Mouse (Mus musculus) ES-E14 (cell line): Measurements from ENCODE around the gene Fdx1l. TPM values are rescaled to one million over a fixed set of nuclear protein-coding genes. Genes with fewer than 3 reads are reported as not detected.

Experiments
- DNase-seq: peaks from one replicate; pipeline ENCODE4 v3.0.0-alpha.2; 2013; ENCODE audit warnings: low read depth, low spot score
- H3K27ac ChIP-seq: 2 replicates; pipeline ENCODE4 v1.5.1; 2012; ENCODE audit warnings: low read depth, mild to moderate bottlenecking, low read length, moderate library complexity, mixed read lengths; ENCODE audit not compliant: poor library complexity, insufficient read depth, severe bottlenecking
- H3K36me3 ChIP-seq: 2 replicates; pipeline ENCODE4 v1.6.1; 2012; ENCODE audit warnings: mild to moderate bottlenecking, low read length, moderate library complexity, mixed read lengths; ENCODE audit not compliant: control insufficient read depth, poor library complexity, insufficient read depth, severe bottlenecking
- H3K4me1 ChIP-seq, 2 experiments: fragments of 150-350 bp in 1 of 2; sonication (generic) in 1 of 2; 2 replicates each; pipeline ENCODE4 v1.6.1; 2012; ENCODE audit warnings: low read length in 2 of 2, mild to moderate bottlenecking in 1 of 2, mixed read lengths in 1 of 2; ENCODE audit not compliant: control insufficient read depth in 2 of 2, insufficient read depth in 2 of 2, poor library complexity in 1 of 2
- H3K4me3 ChIP-seq, 2 experiments: fragments of 150-350 bp in 1 of 2; sonication (generic) in 1 of 2; 2 replicates each; pipeline ENCODE4 v1.5.1; 2012; ENCODE audit warnings: low read length in 2 of 2, low read depth in 1 of 2, mild to moderate bottlenecking in 1 of 2, mixed read lengths in 1 of 2; ENCODE audit not compliant: insufficient read depth in 1 of 2, poor library complexity in 1 of 2, severe bottlenecking in 1 of 2
- H3K9ac ChIP-seq: 2 replicates; pipeline ENCODE4 v1.6.1; 2012; ENCODE audit warnings: low read depth, mild to moderate bottlenecking, low read length, mixed read lengths; ENCODE audit not compliant: poor library complexity, insufficient read depth, severe bottlenecking
- H3K9me3 ChIP-seq: fragments of 150-350 bp; sonication (generic); 2 replicates; pipeline ENCODE4 v1.6.1; 2012; ENCODE audit warnings: low read depth, mild to moderate bottlenecking, low read length; ENCODE audit not compliant: control insufficient read depth, insufficient read depth
- CHD2 ChIP-seq: IDR thresholded peaks from 2 replicates; pipeline ENCODE4 v1.6.1; 2014; ENCODE audit warnings: mild to moderate bottlenecking, low read depth, low read length, inconsistent platforms
- HCFC1 ChIP-seq: IDR thresholded peaks from 2 replicates; pipeline ENCODE4 v1.6.1; 2012; ENCODE audit warnings: low read length, inconsistent platforms, borderline replicate concordance; ENCODE audit not compliant: insufficient read depth
- MAFK ChIP-seq: IDR thresholded peaks from 2 replicates; pipeline ENCODE4 v1.6.1; 2014; ENCODE audit warnings: mild to moderate bottlenecking, low read depth, low read length, inconsistent platforms; ENCODE audit not compliant: insufficient read depth
- ZC3H11A ChIP-seq: IDR thresholded peaks from 2 replicates; pipeline ENCODE4 v1.6.1; 2012; ENCODE audit warnings: low read depth, mild to moderate bottlenecking, inconsistent platforms, low read length, borderline replicate concordance
- ZNF384 ChIP-seq: IDR thresholded peaks from 2 replicates; pipeline ENCODE4 v1.6.1; 2012; ENCODE audit warnings: low read depth, low read length, inconsistent platforms
- in situ Hi-C, 2 experiments: fragments of 600-800 bp; cut with MboI; formaldehyde crosslinking; loops; one replicate each; pipeline ENCODE4 v1.15.1; 2025; ENCODE audit warnings: low sequenced_read_pairs in 2 of 2, inconsistent platforms in 1 of 2; ENCODE audit not compliant: unreplicated experiment in 2 of 2
- total RNA-seq: library from RNA; depleted of rRNA; stranded (reverse); fragments of 300-350 nt; gene quantifications from 2 replicates; pipeline ENCODE4 v1.2.3, GENCODE M21; 2012

Gene Fdx1l
- total RNA-seq, 1 experiment, result 46.0 TPM

DNA sequence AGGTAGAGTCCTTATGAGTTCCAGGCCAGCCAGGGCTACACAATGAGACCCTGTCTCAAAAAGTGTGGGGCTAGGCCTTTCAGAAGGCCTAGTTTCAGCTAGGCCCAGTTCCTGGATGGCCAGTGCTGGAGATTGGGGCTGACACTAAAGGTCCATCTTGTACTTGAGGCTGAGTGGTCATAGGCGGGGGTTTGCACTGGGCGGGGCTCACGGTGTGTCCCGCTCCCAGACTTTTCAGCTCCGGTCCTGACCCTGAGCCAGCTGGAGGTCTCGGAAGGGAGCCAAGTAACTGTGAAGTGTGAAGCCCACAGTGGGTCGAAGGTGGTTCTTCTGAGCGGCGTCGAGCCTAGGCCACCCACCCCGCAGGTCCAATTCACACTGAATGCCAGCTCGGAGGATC, 46.6 kb downstream of the Fdx1l start:
- H3K4me3 ChIP-seq, result no peak overlapping the region
- no peaks in the 10 kb centered on the region for H3K9me3 ChIP-seq
- no peak for DNase-seq
- H3K27ac ChIP-seq, result no peak overlapping the region
- in situ Hi-C loops, result no loop called here
- TF ChIP-seq CHD2, result no peak
- no peak for TF ChIP-seq HCFC1
- no peak for TF ChIP-seq ZC3H11A
- TF ChIP-seq ZNF384, result no peak
- no peak for TF ChIP-seq MAFK
- no peak overlapping the region for H3K9ac ChIP-seq
- peaks cover 9 to 39% of the 10 kb centered on the region in 2 experiments; a peak in 3 of 4 replicates for H3K4me1 ChIP-seq
- H3K36me3 ChIP-seq, result peaks cover 36% of the 10 kb centered on the region

DNA sequence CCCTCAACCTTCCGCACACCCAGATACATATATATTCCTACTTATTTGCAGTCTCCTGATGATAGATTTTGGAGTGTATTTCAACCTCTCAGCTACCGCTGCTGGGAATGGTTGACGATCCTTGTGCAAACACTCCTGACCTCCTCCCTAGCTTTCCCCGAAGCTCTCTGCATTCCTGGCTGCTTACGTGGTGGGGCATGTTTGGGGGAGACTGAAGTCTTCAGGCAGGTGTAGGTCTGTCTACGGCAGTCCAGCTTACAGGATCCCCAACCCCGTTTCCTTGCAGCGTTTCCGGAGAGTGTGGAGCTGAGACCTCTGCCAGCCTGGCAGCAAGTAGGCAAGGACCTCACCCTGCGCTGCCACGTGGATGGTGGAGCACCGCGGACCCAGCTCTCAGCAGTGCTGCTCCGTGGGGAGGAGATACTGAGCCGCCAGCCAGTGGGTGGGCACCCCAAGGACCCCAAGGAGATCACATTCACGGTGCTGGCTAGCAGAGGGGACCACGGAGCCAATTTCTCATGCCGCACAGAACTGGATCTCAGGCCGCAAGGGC, 48.1 kb downstream of the Fdx1l start:
- in situ Hi-C loops, result no loop called here
- peak overlapping the region in 1 of 2 experiments; percentile 36; a peak in 1 of 4 replicates for H3K4me3 ChIP-seq
- peaks cover 9 to 39% of the 10 kb centered on the region in 2 experiments; a peak in 3 of 4 replicates for H3K4me1 ChIP-seq
- no peaks in the 10 kb centered on the region for H3K9me3 ChIP-seq
- H3K9ac ChIP-seq, result no peak overlapping the region
- DNase-seq, result no peak
- TF ChIP-seq ZNF384, result no peak
- TF ChIP-seq MAFK, result no peak
- TF ChIP-seq CHD2, result no peak
- no peak for TF ChIP-seq ZC3H11A
- no peak for TF ChIP-seq HCFC1
- peaks cover 48% of the 10 kb centered on the region for H3K36me3 ChIP-seq
- H3K27ac ChIP-seq, result no peak overlapping the region

DNA sequence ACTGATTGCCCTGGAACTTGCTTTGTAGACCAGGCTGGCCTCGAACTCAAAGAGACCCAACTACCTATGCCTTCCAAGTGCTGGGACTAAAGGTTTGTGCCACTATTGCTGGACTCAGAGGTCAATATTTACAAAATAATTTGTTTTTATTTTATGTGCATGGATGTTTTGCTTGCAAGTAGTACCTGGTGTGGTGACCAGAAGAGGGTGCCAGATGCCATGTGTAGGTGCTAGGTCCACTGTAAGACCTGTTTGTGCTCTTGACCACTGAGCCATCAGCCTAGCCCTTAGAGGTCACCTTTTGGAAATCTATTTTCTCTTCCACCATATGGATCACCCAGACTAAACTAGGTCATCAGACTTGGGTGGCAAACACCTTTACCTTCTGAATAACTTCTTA, 50.7 kb downstream of the Fdx1l start:
- Histone ChIP-seq H3K27ac (no peak overlapping the region), H3K36me3 (peaks cover 58% of the 10 kb centered on the region), H3K4me3 (no peak overlapping the region), H3K4me1 (peaks cover 3 to 25% of the 10 kb centered on the region in 2 experiments; a peak in 3 of 4 replicates), H3K9me3 (no peaks in the 10 kb centered on the region), H3K9ac (no peak overlapping the region)
- no peak for DNase-seq
- no peak for TF ChIP-seq MAFK
- no peak for TF ChIP-seq HCFC1
- TF ChIP-seq ZNF384, result no peak
- TF ChIP-seq CHD2, result no peak
- TF ChIP-seq ZC3H11A, result no peak
- in situ Hi-C loops, result no loop called here

DNA sequence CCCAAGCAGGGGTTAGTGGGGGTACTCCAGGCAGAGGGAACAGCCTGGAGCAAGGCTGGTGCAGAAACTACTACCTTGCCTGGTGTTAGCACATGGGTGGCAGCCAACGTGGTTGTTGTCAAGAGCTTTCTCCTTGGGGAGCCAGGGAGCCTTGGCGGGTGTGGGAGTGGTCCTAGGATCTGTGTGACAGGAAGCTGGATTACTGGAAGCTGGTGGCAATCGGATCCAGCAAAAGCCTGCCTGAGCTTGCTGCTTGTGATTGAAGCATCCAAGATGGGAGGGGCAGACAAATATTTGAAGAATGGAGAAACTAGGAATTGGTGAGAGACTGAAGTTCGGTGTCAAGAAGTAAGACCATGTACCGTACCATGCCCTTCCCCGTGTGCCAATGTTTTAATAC, 51.1 kb downstream of the Fdx1l start:
- TF ChIP-seq MAFK (no peak), ZC3H11A (no peak), ZNF384 (no peak), CHD2 (no peak), HCFC1 (no peak)
- peaks cover 53% of the 10 kb centered on the region for H3K36me3 ChIP-seq
- no peak for DNase-seq
- in situ Hi-C loops, result no loop called here
- peaks cover 2 to 24% of the 10 kb centered on the region in 2 experiments; a peak in 2 of 4 replicates for H3K4me1 ChIP-seq
- no peak overlapping the region for H3K4me3 ChIP-seq
- no peak overlapping the region for H3K27ac ChIP-seq
- H3K9me3 ChIP-seq, result no peaks in the 10 kb centered on the region
- H3K9ac ChIP-seq, result no peak overlapping the region

DNA sequence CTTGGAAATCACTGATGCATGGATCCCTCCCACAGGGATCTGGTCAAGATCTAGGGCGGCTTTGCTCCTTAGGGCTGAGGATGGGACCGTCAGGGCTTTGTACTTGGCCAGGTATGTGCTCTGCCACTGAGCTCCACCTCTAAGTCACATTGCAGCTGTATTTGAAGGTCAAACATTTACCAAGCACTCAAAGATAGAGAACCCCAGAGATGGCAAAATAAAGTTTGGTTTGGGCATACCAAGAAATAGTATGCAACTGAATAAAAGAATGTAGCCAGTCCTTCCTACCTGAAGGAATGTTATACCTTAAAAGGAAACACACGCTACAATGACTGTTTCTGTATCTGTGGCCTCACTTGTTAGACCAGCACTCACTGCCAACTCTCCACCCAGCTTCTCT, 52.1 kb downstream of the Fdx1l start:
- in situ Hi-C loops, result no loop called here
- DNase-seq, result no peak
- Histone ChIP-seq H3K9ac (no peak overlapping the region), H3K27ac (no peak overlapping the region), H3K9me3 (no peaks in the 10 kb centered on the region), H3K4me1 (peaks cover 4 to 19% of the 10 kb centered on the region in 2 experiments; a peak in 3 of 4 replicates), H3K4me3 (no peak overlapping the region), H3K36me3 (peaks cover 46% of the 10 kb centered on the region)
- TF ChIP-seq MAFK, result no peak
- no peak for TF ChIP-seq ZNF384
- no peak for TF ChIP-seq ZC3H11A
- no peak for TF ChIP-seq HCFC1
- no peak for TF ChIP-seq CHD2
